ENCODE assay signal across 9 mouse cellular contexts in the genomic region with DNA sequence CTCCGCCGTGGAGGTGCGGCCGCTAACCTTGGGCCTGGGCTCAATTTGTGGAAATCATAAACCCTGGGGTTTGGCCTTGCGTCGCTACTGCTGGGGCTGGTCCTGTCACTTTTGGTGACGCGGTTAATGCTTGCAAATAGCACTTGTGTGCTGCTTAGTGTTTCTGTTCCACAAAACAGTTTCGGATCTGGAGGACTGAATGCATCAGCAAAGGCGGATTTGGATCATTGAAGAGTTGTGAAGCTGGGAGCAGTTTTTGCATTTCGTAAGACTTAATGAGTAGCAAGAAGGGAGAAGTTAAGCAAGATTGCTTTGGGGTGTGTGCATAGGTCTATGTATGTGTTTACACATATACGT. TPM values are rescaled to one million over a fixed set of nuclear protein-coding genes. Genes with fewer than 3 reads are reported as not detected.
DNase-seq lines count a peak whose midpoint lies in the region; ATAC-seq and TF ChIP-seq lines count a peak whose summit lies in the region.
"Had no signal": no experiment of that assay in that cellular context is flagged by ENCODE, and none has a peak within 500 bp of the region (broad histone marks: within the 10 kb centered on the region; RNA-seq: fewer than 3 reads in every experiment).

No protein-coding gene starts in this region.

- no peaks in the 10 kb centered on the region; the same call in 1 of the 2 replicates for H3K4me1 ChIP-seq in embryonic facial prominence, embryonic 11.5 days (ENCODE audit: control insufficient read depth, insufficient read depth, low read length)
- no peaks in the 10 kb centered on the region for H3K4me1 ChIP-seq in hindbrain, embryonic 11.5 days (replicated peaks; ENCODE audit: control insufficient read depth, insufficient read depth, low read length)
- peaks cover 29% of the 10 kb centered on the region for H3K4me1 ChIP-seq in lung, embryonic 15.5 days
- H3K4me1 ChIP-seq in small intestine, adult 2 months (ENCODE audit: control insufficient read depth, insufficient read depth, insufficient read length, low read length) = peaks cover 3% of the 10 kb centered on the region

- H3K27me3 ChIP-seq in embryonic facial prominence, embryonic 11.5 days (ENCODE audit: control insufficient read depth, insufficient read depth, low read length) = no peaks in the 10 kb centered on the region
- no peaks in the 10 kb centered on the region for H3K27me3 ChIP-seq in hindbrain, embryonic 11.5 days (ENCODE audit: control insufficient read depth, insufficient read depth, low read length)
- no peaks in the 10 kb centered on the region for H3K27me3 ChIP-seq in lung, embryonic 15.5 days
- H3K27me3 ChIP-seq in small intestine, adult 2 months (ENCODE audit: control insufficient read depth, insufficient read depth, low read length) = no peaks in the 10 kb centered on the region
- H3K27me3 ChIP-seq: Patski had no signal

- H3K36me3 ChIP-seq in embryonic facial prominence, embryonic 11.5 days (replicated peaks; ENCODE audit: control insufficient read depth, insufficient read depth, low read depth, low read length) = no peaks in the 10 kb centered on the region
- no peaks in the 10 kb centered on the region for H3K36me3 ChIP-seq in hindbrain, embryonic 11.5 days (ENCODE audit: control insufficient read depth, insufficient read depth, low read length)
- H3K36me3 ChIP-seq in lung, embryonic 15.5 days = no peaks in the 10 kb centered on the region
- H3K36me3 ChIP-seq in small intestine, adult 2 months (ENCODE audit: control insufficient read depth, insufficient read depth, low read length) = no peaks in the 10 kb centered on the region

- no peak for TF ChIP-seq POLR2A in small intestine, adult 2 months (IDR thresholded peaks at IDR 0.05; ENCODE audit: low read depth, low read length)

- no peak overlapping the region for H3K27ac ChIP-seq in embryonic facial prominence, embryonic 11.5 days (replicated peaks; ENCODE audit: low read depth, low read length)
- peak overlapping the region; percentile 94; the same call in 1 of the 2 replicates for H3K27ac ChIP-seq in hindbrain, embryonic 11.5 days (ENCODE audit: low read depth, low read length)
- peak overlapping the region; percentile 91 for H3K27ac ChIP-seq in lung, embryonic 15.5 days
- H3K27ac ChIP-seq in small intestine, adult 2 months (ENCODE audit: insufficient read depth, low read depth, low read length) = peak overlapping the region; percentile 65

- WGBS in embryonic facial prominence, embryonic 11.5 days = 3% methylated on average over 12 of the region's 12 CpGs
- WGBS in hindbrain, embryonic 11.5 days = 6% methylated on average over 12 of the region's 12 CpGs
- WGBS in lung, embryonic 15.5 days = under 1% methylated on average over 12 of the region's 12 CpGs
- WGBS in small intestine, adult 2 months = 2% methylated on average over 12 of the region's 12 CpGs

- no peak for TF ChIP-seq CTCF in small intestine, adult 2 months (IDR thresholded peaks at IDR 0.05; ENCODE audit: extremely low read depth, insufficient read length, insufficient replicate concordance, low read depth, low read length)

- peak; percentile 6 to 44 for DNase-seq in frontal cortex, adult 2 months (ENCODE audit: extremely low spot score in 1 of 2, low spot score in 1 of 2)
- DNase-seq in 3T3-L1 (ENCODE audit: low read depth, low spot score) = peak; percentile 43
- DNase-seq in embryonic facial prominence, embryonic 11.5 days (ENCODE audit: low spot score) = peak; percentile 45
- no peak for DNase-seq in hindbrain, embryonic 11.5 days (ENCODE audit: low spot score)
- DNase-seq in adrenal gland, postnatal 10 days = no peak

- H3K9ac ChIP-seq in embryonic facial prominence, embryonic 11.5 days (replicated peaks; ENCODE audit: low read length) = peak overlapping the region; percentile 98
- peak overlapping the region; percentile 98 for H3K9ac ChIP-seq in hindbrain, embryonic 11.5 days (ENCODE audit: low read depth, low read length)
- peak overlapping the region; percentile 88 for H3K9ac ChIP-seq in lung, embryonic 15.5 days

- peak overlapping the region; percentile 77 for H3K4me3 ChIP-seq in embryonic facial prominence, embryonic 11.5 days (ENCODE audit: low read depth, low read length)
- peak overlapping the region; percentile 98 for H3K4me3 ChIP-seq in hindbrain, embryonic 11.5 days (ENCODE audit: low read depth, low read length)
- peak overlapping the region; percentile 89 for H3K4me3 ChIP-seq in lung, embryonic 15.5 days
- peak overlapping the region; percentile 99 for H3K4me3 ChIP-seq in small intestine, adult 2 months (ENCODE audit: low read depth, low read length)

- no peaks in the 10 kb centered on the region for H3K9me3 ChIP-seq in embryonic facial prominence, embryonic 11.5 days (replicated peaks; ENCODE audit: control insufficient read depth, low read length)
- no peaks in the 10 kb centered on the region for H3K9me3 ChIP-seq in hindbrain, embryonic 11.5 days (ENCODE audit: control insufficient read depth, low read length)
- no peaks in the 10 kb centered on the region for H3K9me3 ChIP-seq in lung, embryonic 15.5 days

- peak overlapping the region; percentile 71 for H3K4me2 ChIP-seq in embryonic facial prominence, embryonic 11.5 days (ENCODE audit: low read depth, low read length)
- H3K4me2 ChIP-seq in hindbrain, embryonic 11.5 days (replicated peaks; ENCODE audit: low read depth, low read length) = peak overlapping the region; percentile 68
- H3K4me2 ChIP-seq in lung, embryonic 15.5 days = peak overlapping the region; percentile 67

- ATAC-seq in frontal cortex, adult (ENCODE audit: low TSS enrichment) = no peak; the same call in 1 of the 2 replicates
- no peak for ATAC-seq in embryonic facial prominence, embryonic 11.5 days (replicated peaks; ENCODE audit: insufficient number of reproducible peaks, low FRiP score, low TSS enrichment, low read depth)
- no peak for ATAC-seq in hindbrain, embryonic 11.5 days (ENCODE audit: low FRiP score)
- no peak for ATAC-seq in lung, embryonic 15.5 days (ENCODE audit: borderline replicate concordance, extremely low read depth, low FRiP score, low TSS enrichment)

RNA-seq across cellular contexts. Expression of a gene that starts 1.0 kb away (rescaled TPM):
- 27.2 and 28.2 TPM in 2 replicates for polyA plus RNA-seq in frontal cortex, adult 2 months (2012; rRNA removed)
- 14.6 and 15.0 TPM in 2 replicates for polyA plus RNA-seq in embryonic facial prominence, embryonic 11.5 days (2014; fragmentation: Nextera tagmentation; extraction: Ambion mirVana)
- polyA plus RNA-seq in hindbrain, embryonic 11.5 days (2014; fragmentation: Nextera tagmentation; extraction: Ambion mirVana) = 20.2 and 20.8 TPM in 2 replicates
- polyA plus RNA-seq in lung, embryonic 15.5 days (2015; fragmentation: Nextera tagmentation; extraction: Ambion mirVana) = 10.8 and 13.1 TPM in 2 replicates
- polyA plus RNA-seq in small intestine, adult 2 months (2012; rRNA removed) = 4.7 and 13.0 TPM in 2 replicates
- 10 to 100 TPM; 31.9 to 34.3 TPM for total RNA-seq in adrenal gland, postnatal 10 days (2021)

Comparison
In these comparisons a context has a peak if more than half of its experiments do, and no peak if none do; other contexts are left out.
1. DNase-seq: peak in frontal cortex, adult 2 months (2 of 2), 3T3-L1 (single experiment) and embryonic facial prominence, embryonic 11.5 days (single experiment); none in hindbrain, embryonic 11.5 days (single experiment) and adrenal gland, postnatal 10 days (single experiment).
2. Peak in every context shown above with its lines, with median percentiles within 50 percentile points of each other: H3K4me2 ChIP-seq, H3K4me3 ChIP-seq and H3K9ac ChIP-seq.